Mouse (Mus musculus) cerebellum, adult 11-12 months (tissue): ENCODE data around the gene Trpm7.
A peak's percentile ranks its signal among the peaks of the same experiment; 100 is the strongest.

ENCODE experiments used
- DNase-seq: peaks from one replicate; pipeline ENCODE4 v3.0.0; 2022

Trpm7 gene

DNA sequence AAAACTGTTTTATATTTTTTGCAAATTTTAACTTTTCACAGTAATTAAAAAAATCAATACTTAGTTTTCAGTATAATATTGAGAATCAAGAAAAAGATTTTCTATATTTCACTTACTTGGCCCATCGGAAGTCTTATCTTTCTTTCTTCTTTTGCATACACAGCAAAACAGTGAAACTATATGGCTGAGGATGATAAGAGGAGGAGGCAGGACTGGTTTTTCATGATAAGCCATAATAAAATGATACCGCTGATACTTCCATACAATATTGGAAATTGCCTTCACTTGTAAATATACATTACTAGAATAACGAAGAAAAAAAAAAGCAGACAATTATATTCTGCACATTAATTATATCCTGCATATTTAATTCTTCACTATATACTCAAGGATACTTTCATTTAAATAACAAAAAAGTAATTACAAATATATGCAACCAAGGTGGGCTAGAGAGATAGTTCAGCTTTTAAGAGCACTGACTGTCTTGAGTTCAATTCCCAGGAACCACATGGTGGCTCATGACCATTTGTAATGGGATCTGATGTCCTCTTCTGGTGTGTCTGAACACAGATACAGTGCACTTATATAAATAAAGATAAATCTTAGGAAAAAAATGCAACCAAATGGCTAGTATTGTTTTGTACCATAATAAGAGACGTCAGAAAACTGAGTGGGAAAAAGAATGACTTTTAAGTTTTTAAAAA is 59.2 kb downstream of the Trpm7 start:
- no peak for DNase-seq

DNA sequence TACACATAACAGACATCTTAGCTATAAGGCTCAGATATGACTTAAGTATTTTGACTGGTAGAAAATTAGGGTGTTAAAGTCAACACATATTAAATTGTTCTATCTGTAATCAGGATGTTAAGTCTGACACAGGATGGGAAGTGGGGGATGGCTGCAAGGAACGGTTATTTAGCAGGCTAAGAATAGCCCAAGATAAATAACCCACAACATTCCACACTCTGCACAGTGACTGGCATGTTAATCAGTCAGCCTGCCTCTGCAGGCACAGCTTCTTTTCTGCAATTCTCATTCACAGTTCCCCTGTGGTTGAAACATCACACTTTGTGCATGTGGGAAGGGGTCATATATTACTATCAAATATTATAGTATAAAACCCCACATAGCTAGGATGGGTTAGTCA is 60.2 kb downstream of the Trpm7 start:
- no peak for DNase-seq

DNA sequence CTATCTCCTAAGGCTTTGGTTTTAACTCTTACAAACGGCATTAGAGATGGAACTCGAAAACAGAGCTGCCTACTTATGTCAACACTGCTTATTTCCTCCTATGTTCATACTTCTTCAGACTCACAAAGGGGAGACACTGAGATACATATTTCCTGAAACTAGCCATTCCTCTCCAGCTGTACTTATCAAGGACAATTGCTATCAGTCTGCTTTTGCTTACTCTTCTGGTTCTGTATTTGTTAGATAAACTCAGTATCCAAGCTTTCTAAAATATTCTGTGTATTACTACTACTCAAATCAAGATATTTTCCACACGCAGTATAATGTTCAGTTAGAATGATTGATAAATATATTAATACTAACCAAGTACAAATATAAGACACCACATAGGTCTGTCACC is 74.0 kb downstream of the Trpm7 start:
- DNase-seq = no peak

DNA sequence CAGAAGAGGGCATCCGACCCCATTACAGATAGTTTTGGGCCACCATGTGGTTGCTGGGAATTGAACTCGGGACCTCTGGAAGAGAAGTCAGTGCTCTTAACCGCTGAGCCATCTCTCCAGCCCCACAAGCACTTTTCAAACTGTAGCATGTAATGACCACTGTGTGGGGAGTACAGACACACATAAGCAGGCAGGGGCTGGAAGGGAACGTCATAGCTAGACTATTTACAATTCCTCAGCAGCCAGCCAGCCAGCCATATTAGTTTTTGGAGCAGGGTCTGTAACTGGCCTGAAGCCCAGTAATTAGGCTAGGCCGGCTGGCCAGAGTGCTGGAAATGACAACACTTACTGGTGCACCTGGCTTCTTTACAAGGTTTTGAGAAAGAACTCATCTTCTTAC is 77.6 kb downstream of the Trpm7 start:
- no peak for DNase-seq

DNA sequence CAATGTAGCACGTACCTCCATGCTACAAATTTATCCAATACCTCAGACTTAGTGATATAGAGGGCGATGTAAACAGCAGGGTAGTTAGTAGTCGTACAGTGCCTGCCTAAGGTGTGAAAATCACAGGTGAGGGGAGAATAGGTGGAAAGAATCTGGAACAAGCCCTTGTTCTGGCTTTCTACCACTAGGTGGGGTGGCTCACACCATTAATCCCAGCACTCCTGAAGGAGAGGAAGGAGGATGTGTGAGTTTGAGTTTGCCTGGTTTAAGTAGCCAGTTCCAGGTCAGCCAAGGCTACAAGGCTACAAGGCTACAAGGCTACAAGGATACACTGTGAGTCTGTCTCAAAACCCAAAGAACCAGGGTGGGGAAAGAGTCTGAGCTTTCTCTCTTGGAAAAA is 80.3 kb downstream of the Trpm7 start:
- no peak for DNase-seq

DNA sequence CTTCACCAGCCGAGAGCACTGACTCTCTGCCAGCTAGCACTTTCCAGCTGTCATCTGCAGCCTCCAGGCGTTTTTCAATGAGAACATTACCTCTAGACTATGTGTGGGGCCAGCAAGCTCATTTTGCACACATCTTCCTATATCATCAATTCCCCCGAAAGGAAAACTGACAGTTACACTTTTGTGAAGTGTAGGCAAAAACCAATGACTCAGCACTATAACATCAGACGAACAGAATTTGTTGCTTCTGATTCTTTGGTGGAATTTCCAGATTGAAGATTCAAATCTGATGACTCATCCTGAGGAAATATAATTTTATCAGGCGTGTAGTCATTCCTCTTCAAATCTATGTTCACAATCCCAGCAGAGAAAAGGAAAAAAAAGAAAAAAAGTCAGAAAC is 83.4 kb downstream of the Trpm7 start:
- no peak for DNase-seq

DNA sequence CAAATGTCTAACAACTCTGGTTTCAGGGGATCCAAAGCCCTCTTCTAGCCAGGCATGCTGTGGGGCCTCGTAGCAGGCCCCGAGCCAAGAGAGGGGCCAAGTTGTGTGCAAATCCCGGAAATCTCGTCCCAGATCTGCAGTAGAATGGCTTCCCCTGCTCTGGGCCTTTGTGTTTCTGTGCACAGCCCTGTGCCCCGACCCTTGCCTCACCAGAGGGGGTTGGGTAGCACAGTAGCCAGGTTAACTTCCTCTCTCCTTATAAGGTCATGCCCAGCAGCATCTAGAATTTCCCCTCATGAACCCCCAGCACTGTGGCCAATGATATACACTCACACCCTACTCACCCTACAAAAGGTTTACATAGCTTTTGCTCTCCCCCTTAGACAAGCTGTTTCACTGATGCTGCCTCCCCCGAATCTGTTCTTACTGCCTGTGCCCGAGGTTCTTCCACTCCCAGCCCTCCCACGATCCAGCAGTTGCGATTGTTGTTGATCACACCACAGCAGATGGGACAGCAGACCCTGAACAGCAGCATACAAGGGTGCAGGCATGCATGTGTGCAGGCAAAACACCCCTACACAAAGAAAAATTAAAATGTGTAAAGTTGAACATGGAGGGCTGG is 88.2 kb downstream of the Trpm7 start:
- no peak for DNase-seq

DNA sequence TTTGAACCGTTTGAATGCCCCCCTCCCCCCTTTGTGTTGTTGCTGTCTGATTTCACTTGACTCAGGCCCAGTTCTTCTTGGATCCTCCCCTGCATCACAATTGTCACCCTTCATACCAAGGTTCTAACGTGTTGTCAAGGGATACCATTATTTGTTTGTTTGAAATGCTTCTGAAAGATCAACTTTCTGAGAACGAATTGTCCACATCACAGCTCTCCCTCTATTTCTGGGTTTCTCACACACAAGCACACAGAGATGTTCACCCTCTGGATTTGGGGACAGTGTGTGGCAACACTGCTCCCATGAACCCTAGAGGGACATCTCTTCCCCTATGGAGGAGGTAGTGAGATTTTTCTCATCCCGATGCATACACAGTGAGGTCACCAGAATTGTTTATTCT is 92.7 kb downstream of the Trpm7 start, which contains the start of gene Usp50:
Usp50 (minus strand) TSS at position 101 of the 400 bp plus-strand sequence.
- no peak for DNase-seq

DNA sequence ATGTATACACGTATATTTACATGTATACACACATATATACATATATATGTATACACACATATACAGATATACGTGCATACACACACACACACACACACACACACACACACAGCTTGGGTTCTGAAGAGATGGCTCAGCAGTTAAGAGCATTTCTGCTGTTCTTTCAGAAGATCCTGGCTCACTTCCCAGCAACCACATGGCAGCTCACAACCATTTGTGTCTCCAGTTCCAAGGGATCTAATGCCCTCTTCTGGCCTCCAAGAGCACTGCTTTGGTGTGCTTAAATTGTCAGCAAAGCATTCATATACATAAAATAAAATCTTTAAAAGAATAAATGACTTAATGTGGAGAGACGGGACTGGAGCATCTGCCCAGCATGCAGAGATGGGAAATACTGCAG is 93.6 kb downstream of the Trpm7 start:
- peak; percentile 54 for DNase-seq

DNA sequence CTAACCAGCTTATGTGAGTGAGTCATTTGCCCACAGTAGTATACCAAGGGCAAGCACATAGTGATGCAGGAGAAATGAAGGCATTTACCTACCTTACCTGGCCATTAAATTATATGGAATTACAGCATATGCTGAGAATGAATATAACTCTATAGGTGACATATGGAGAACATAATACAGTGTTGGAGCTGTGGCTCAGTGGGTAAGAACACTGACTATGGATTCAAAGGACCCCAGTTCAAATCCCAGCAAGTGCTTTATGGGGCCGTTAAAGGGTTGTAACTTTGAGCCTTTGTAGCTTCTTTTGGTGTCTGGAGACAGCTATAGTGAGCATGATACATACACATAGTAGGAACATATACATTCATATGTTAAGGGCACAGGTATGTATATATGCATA is 94.6 kb downstream of the Trpm7 start:
- no peak for DNase-seq

DNA sequence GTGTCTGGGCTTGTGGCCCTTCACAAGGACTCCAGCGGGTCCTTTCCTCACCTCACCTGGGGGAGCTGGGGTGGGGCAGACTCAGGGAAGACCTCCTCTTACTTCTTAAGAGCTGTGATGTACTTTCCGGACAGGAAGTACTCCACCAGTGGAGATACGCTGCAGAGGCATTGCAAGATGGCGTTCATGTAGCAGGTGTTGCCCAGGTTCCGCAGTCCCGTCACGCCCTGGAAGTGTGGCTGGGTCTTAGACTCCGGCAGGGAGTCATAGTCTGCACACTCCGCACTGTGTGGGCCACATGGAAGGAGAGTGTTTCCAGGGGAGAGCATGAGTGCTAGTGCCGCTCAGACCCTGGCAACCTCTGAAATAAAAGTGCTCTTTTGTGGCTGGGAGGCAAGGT is 95.7 kb downstream of the Trpm7 start:
- no peak for DNase-seq

DNA sequence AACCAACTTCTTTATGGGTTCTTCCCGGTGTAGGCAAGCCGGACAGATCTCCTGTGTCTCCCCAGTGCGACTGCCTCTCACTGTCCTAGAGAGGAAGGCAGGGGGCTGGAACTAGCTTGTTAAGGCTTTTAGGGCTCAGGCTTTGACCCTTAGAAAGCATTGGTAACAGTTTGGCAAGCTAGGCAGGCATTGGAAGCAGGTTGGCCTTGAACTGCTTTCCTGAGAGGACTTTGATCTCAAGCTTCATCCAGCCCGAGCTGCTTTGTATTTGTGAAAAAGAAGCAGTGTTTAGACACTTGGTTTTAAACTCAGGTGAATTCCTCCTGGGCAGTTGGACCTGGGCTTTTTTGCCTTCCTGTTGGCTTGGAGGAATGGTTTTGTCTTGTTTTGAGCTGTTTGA is 97.2 kb downstream of the Trpm7 start:
- DNase-seq = no peak

DNA sequence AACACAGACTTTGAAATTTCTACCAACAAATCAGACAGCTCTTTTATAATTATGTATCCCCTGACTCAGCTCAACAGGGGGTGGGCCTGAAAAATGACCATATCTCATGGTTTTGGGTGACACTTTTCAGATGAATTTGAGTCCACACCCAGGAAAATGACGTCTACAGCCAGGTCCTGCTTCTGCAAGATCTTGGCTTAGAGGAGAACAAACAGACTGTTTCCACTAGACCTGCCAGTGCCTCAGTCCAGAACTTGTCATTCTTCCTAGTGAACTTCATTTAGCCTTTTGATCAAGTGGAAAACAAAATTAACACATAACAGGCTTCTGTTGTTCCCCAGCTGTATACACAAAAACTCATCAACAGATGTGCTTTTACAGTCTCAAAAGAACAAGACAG is 99.6 kb downstream of the Trpm7 start:
- no peak for DNase-seq

DNA sequence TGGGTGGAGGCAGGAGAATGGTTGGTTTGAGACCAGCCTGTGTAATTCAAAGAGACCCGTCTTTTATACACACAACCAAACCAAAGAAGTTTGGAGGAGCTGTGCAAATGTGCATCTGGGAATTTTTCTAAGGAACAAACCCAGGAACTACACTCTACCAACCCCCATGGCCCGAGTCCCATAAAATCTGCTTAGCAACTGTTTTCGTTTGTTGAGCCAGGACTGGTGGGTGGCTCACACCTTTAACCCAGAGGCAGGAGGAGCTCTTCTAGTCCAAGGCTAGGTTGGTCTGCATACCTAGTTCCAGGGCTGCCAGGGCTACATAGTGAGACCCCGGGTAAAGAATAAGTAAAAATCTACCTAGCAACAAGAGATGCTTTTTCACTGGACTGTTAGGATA is 100.1 kb downstream of the Trpm7 start:
- no peak for DNase-seq

DNA sequence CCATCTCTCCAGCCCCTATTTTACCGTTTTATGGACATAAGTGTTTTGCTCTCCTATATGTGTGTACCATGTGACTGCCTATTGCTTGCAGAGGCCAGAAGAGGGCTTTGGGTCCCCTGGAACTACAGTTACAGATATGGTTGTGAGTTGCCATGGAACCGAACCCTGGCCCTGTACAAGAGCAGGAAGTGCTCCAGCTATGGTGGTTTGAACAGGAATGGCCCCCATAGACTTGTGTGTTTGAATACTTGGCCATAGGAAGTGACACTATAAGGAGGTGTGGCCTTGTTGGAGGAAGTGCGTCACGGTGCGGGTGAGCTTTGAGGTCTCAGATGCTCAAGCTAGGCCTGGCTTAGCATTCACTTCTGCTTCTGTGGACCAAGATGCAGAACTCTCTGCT is 103.8 kb downstream of the Trpm7 start:
- DNase-seq = no peak

DNA sequence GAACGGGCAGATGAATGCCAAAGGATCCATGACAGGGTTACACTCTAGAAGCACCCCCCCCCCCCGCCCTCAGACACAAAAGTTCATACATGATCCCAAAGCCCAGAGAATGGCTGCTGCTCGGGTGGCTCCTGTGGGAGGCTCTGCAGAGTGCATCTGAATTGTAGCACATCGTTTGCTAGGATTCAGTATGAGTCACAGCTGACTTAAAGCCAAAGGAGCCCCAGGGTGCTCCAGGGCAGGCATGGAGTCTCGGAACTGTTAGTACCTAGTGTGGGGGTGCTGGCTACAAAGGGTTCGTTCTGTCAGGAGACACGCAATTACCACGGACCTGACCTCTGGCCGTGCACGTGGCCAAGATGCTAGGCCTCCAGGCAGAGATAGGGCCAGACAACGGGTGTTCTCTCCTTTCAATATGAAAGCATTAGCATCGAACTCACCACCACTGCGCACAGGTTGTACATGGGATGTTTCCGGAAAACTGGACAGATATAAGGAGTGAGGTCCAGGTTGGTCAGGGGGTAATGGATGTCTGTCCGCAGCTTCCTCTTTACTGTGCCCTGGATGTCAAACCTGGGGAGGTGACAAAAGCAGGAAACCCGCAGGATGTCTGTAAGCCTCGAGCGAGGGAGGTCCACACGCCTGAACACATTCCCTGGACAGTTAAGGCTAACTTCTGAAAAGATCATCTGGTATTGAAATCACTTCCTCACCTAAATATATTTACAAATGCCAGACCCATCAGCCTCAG is 106.4 kb downstream of the Trpm7 start:
- DNase-seq = no peak

DNA sequence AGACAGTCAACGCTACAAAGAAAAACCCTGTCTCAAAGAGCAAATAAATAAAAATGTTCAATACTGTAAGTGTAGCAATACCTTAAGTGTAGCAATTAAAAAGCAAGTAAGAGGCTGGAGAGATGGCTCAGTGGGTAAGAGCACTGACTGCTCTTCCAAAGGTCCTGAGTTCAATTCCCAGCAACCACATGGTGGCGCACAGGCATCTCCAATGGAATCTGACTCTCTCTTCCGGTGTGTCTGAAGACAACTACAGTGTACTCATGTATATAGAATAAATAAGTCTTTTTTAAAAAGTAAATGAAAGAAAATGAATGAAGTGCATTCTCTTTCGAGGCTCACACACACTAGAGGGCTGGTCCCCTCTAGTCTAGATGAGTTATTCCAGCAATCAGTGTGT is 107.8 kb downstream of the Trpm7 start:
- no peak for DNase-seq

DNA sequence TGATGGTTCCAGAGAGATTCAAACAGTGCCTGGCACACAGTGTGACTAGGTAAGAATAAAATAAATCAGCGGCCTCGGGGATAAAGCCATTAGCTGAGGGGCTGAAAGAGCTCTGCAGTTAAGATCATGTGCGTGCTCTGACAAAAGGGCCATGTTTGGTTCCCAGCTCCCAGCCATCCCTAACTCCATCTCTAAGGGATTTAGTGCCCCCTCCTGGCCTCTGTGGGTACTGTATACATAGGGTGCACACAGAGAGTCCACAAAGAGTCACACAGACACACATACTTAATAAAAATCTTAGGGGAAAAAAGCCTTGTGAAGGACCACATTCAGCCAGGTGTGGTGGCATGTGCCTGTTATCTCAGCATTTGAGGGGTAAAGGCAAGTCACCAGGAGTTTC is 108.4 kb downstream of the Trpm7 start:
- DNase-seq = no peak

DNA sequence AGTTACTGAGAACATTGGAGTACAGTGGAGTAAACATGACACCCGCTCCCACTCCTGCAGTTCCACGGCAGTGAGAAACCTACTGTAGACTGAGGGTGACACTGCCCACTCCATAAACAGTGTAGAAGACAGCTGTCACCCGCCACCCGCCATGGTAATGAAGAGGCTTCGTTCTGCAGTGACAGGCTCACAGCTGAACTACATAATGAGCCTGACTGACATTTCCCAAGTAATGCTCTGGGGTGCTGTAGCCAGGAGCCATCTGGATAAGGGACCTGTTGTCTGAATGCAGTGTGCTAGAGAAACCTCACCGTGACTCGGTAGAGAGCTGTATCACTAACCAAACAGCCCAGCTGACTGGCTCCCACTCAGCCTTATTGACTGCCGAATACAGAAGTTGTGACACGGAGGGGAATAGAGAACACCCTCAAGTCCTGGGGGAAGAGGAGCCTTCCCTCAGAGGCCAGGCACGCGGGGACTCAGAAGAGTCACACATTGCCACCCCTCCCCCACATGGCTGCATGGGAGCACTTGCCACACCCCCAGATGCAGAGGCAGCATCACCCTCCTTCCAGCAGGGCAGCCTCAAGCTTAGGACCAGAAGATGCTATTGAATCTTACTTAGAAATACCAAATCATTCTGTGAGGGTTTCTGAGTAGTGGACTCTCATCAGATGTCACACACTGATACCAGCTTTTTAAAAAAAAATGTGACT is 110.0 kb downstream of the Trpm7 start:
- no peak for DNase-seq

DNA sequence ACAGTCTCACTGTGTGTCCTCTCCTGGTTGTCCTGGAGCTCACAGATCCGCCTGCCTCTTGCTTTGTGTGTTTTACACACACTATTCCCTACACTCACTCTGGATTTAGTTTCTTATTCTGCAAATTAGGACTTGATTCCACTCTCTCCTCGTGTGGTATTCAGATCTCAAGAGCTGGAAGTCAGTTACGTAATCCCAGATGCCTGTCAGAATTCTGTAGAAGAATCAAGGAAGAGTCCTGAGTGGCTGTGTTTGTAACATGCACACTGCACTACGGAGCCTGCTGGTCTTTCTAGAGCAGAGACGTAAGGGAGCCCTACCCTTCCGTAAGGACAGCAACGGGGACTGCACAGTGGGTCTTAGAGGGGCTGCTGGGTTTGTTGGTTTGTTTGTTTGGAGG is 116.7 kb downstream of the Trpm7 start:
- DNase-seq = no peak

DNA sequence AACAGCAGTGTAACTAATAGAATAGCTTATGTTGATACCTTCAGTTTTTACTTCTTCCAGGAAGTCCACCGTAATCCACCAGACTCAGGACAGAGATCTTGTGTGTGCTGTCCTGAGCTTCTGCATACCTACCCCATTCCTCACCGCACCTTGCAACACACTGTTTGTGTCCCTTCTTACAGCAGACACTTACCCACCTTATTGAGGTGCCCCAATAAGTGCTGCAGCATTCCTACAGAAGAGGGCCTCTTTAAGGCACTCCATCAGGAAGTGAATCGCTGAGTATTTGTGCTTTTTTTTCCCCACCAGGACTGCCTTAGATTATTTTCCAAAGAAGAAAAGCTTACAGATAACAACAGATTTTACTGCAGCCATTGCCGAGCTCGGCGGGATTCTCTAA is 120.4 kb downstream of the Trpm7 start:
- no peak for DNase-seq

DNA sequence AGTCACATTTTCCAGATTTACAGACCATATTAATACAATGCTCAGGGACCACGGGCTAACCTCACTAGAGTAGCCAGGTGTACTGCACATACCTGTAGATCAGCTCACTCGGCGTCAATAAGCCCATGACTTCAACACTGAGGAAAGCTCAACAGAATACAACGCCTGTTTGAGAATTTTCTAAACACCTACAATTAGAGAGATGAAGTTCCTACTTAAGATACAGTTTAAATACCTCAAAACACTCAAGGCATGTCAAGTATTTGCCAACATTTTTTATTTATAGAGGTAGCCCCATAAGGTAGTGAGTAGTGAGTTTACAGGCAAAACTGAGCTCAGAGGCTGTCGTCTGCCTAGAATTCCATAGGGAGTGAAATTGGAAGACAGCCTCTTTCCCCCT is 132.6 kb downstream of the Trpm7 start:
- no peak for DNase-seq
